Mouse (Mus musculus): ENCODE data around the gene Csrp1. TPM values are rescaled to one million over a fixed set of nuclear protein-coding genes. Genes with fewer than 3 reads are reported as not detected.
A peak's percentile ranks its signal among the peaks of the same experiment; 100 is the strongest.

Gene Csrp1
- polyA plus RNA-seq, 1 experiment from 2014 or later = 33.8 TPM

GRCm38 (mm10) chr1:135794216-135795134 lies 74.6 kb downstream of the Csrp1 start:
- Histone ChIP-seq H3K36me3 (no peaks in the 10 kb centered on the region), H3K27ac (no peak overlapping the region), H3K4me3 (replicated peaks) (peak overlapping the region; percentile 24), H3K27me3 (peaks cover 45% of the 10 kb centered on the region), H3K9me3 (replicated peaks) (no peaks in the 10 kb centered on the region), H3K4me2 (peak overlapping the region; percentile 52), H3K9ac (no peak overlapping the region), H3K4me1 (replicated peaks) (peaks cover 30% of the 10 kb centered on the region)
- WGBS (ENCODE audit: insufficient replicate concordance) = 13% methylated on average over 20 of the region's 20 CpGs
- DNase-seq (no peak), ATAC-seq (ENCODE audit: low read depth) (peak; percentile 45; the same call in 1 of the 2 replicates)

- Histone ChIP-seq H3K9me3 (replicated peaks) (no peaks in the 10 kb centered on the region), H3K4me1 (replicated peaks) (peaks cover 41% of the 10 kb centered on the region), H3K27ac (no peak overlapping the region), H3K4me3 (replicated peaks) (no peak overlapping the region), H3K36me3 (no peaks in the 10 kb centered on the region), H3K9ac (no peak overlapping the region), H3K4me2 (no peak overlapping the region), H3K27me3 (peaks cover 34% of the 10 kb centered on the region)
- DNase-seq (no peak), ATAC-seq (ENCODE audit: low read depth) (no peak)
- WGBS (ENCODE audit: insufficient replicate concordance) = 55% methylated on average over 1 of the region's 1 CpGs
Measured at GRCm38 (mm10) chr1:135798492-135798891, 78.6 kb downstream of the Csrp1 start.

GRCm38 (mm10) chr1:135799109-135799627 lies 79.3 kb downstream of the Csrp1 start:
- 21% methylated on average over 8 of the region's 8 CpGs for WGBS (ENCODE audit: insufficient replicate concordance)
- Histone ChIP-seq H3K4me3 (replicated peaks) (no peak overlapping the region), H3K36me3 (no peaks in the 10 kb centered on the region), H3K9me3 (replicated peaks) (no peaks in the 10 kb centered on the region), H3K27me3 (peaks cover 27% of the 10 kb centered on the region), H3K9ac (no peak overlapping the region), H3K4me2 (no peak overlapping the region), H3K27ac (no peak overlapping the region), H3K4me1 (replicated peaks) (peaks cover 34% of the 10 kb centered on the region)
- DNase-seq (no peak), ATAC-seq (ENCODE audit: low read depth) (no peak)

GRCm38 (mm10) chr1:135800192-135800950 lies 80.5 kb downstream of the Csrp1 start:
- Histone ChIP-seq H3K4me3 (replicated peaks) (no peak overlapping the region), H3K9me3 (replicated peaks) (no peaks in the 10 kb centered on the region), H3K9ac (no peak overlapping the region), H3K4me1 (replicated peaks) (peaks cover 25% of the 10 kb centered on the region), H3K4me2 (no peak overlapping the region), H3K36me3 (no peaks in the 10 kb centered on the region), H3K27me3 (peaks cover 16% of the 10 kb centered on the region), H3K27ac (no peak overlapping the region)
- DNase-seq = no peak
- WGBS (ENCODE audit: insufficient replicate concordance) = 26% methylated on average over 8 of the region's 8 CpGs
- ATAC-seq (ENCODE audit: low read depth) = peak; percentile 54; the same call in 1 of the 2 replicates

Other genes starting within 250 kb of the Csrp1 start
- 1.1 and 1.8 TPM in 2 replicates for gene Nav1, start 112.8 kb upstream of the Csrp1 start, polyA plus RNA-seq (2015; fragmentation: Nextera tagmentation; extraction: Ambion mirVana)
- gene Phlda3, start 46.1 kb downstream of the Csrp1 start, polyA plus RNA-seq (2015; fragmentation: Nextera tagmentation; extraction: Ambion mirVana) = 5.7 and 7.1 TPM in 2 replicates
- 9.7 and 12.3 TPM in 2 replicates for gene Tnni1, start 59.4 kb downstream of the Csrp1 start, polyA plus RNA-seq (2015; fragmentation: Nextera tagmentation; extraction: Ambion mirVana)
- 0.16 and 0.68 TPM in 2 replicates for gene Lad1, start 98.5 kb downstream of the Csrp1 start, polyA plus RNA-seq (2015; fragmentation: Nextera tagmentation; extraction: Ambion mirVana)
- gene Tnnt2, start 116.3 kb downstream of the Csrp1 start, polyA plus RNA-seq (2015; fragmentation: Nextera tagmentation; extraction: Ambion mirVana) = 4.3 and 19.2 TPM in 2 replicates
- gene Pkp1, start 199.1 kb downstream of the Csrp1 start, polyA plus RNA-seq (2015; fragmentation: Nextera tagmentation; extraction: Ambion mirVana) = 0.05 TPM in 1 of 2 replicates, not detected in the other